Mouse (Mus musculus) ovary, postnatal 10 days (tissue): ENCODE results near the gene Prkaa2.
"Not testable (repeated sequence)": the region's sequence is repeated elsewhere in the genome, so short reads cannot be mapped to it uniquely, and the experiment has no call there.

ENCODE experiments used
- DNase-seq: peaks from one replicate; pipeline ENCODE4 v3.0.0; 2022; ENCODE audit warnings: low spot score

Prkaa2 gene

GRCm38 (mm10) chr4:105016006-105016613, 93.6 kb downstream of the Prkaa2 start:
- no peak for DNase-seq

GRCm38 (mm10) chr4:105015496-105015895, 94.2 kb downstream of the Prkaa2 start:
- no peak for DNase-seq

- no peak for DNase-seq
These were observed 96.0 kb downstream of the Prkaa2 start for GRCm38 (mm10) chr4:105013718-105014117.

GRCm38 (mm10) chr4:105007360-105008018, 102.2 kb downstream of the Prkaa2 start:
- DNase-seq: no peak

GRCm38 (mm10) chr4:105004649-105005048, 105.0 kb downstream of the Prkaa2 start:
- not testable (repeated sequence) for DNase-seq

- no peak for DNase-seq
These were observed 105.6 kb downstream of the Prkaa2 start for GRCm38 (mm10) chr4:105004135-105004534.

GRCm38 (mm10) chr4:105001736-105002135, 108.0 kb downstream of the Prkaa2 start:
- no peak for DNase-seq

GRCm38 (mm10) chr4:104999702-105000101, 110.0 kb downstream of the Prkaa2 start:
- DNase-seq: no peak

- DNase-seq: no peak
These were observed 116.4 kb downstream of the Prkaa2 start for GRCm38 (mm10) chr4:104993140-104993874.

GRCm38 (mm10) chr4:104992271-104992670, 117.4 kb downstream of the Prkaa2 start:
- no peak for DNase-seq

GRCm38 (mm10) chr4:104990686-104991085, 119.0 kb downstream of the Prkaa2 start:
- no peak for DNase-seq

- no peak for DNase-seq
These were observed 119.7 kb downstream of the Prkaa2 start for GRCm38 (mm10) chr4:104990016-104990415.

GRCm38 (mm10) chr4:104988709-104989108, 121.0 kb downstream of the Prkaa2 start:
- DNase-seq: no peak

- no peak for DNase-seq
These were observed 121.6 kb downstream of the Prkaa2 start for GRCm38 (mm10) chr4:104988102-104988501.

GRCm38 (mm10) chr4:104987631-104988030, 122.1 kb downstream of the Prkaa2 start:
- DNase-seq: no peak

GRCm38 (mm10) chr4:104985960-104986632, 123.6 kb downstream of the Prkaa2 start:
- no peak for DNase-seq
